Mouse (Mus musculus) limb, embryonic 11.5 days (tissue): ENCODE results near the gene Bglap2. TPM values are rescaled to one million over a fixed set of nuclear protein-coding genes. Genes with fewer than 3 reads are reported as not detected.
A peak's percentile ranks its signal among the peaks of the same experiment; 100 is the strongest.
"Not testable (repeated sequence)": the region's sequence is repeated elsewhere in the genome, so short reads cannot be mapped to it uniquely, and the experiment has no call there.

Experiments used
- ATAC-seq: fragments of 200-750 bp; cut with Nextera tagmentation; 2 replicates; pipeline ENCODE4 v1.8.0; 2017; ENCODE audit warnings: low read depth; ENCODE audit not compliant: insufficient number of reproducible peaks, low FRiP score, low TSS enrichment
- DNase-seq: peaks from one replicate; pipeline ENCODE4 v3.0.0-alpha.2; 2015; ENCODE audit warnings: low spot score
- H3K27ac ChIP-seq: fragments of 300-500 bp; sonication (generic); replicated peaks from 2 replicates; pipeline ENCODE4 v1.5.1; 2014; ENCODE audit warnings: low read depth, mild to moderate bottlenecking, low read length
- H3K27me3 ChIP-seq: fragments of 300-500 bp; sonication (generic); 2 replicates; pipeline ENCODE4 v1.6.1; 2014; ENCODE audit warnings: mild to moderate bottlenecking, low read length, mixed read lengths; ENCODE audit not compliant: control insufficient read depth, insufficient read depth
- H3K36me3 ChIP-seq: fragments of 300-500 bp; sonication (generic); 2 replicates; pipeline ENCODE4 v1.6.1; 2014; ENCODE audit warnings: mild to moderate bottlenecking, low read length, moderate library complexity, mixed read lengths; ENCODE audit not compliant: control insufficient read depth, insufficient read depth
- H3K4me1 ChIP-seq: fragments of 300-500 bp; sonication (generic); 2 replicates; pipeline ENCODE4 v1.6.1; 2014; ENCODE audit warnings: low read length, mixed read lengths; ENCODE audit not compliant: control insufficient read depth, insufficient read depth
- H3K4me2 ChIP-seq: fragments of 300-500 bp; sonication (generic); 2 replicates; pipeline ENCODE4 v1.6.1; 2014; ENCODE audit warnings: low read depth, mild to moderate bottlenecking, moderate library complexity; ENCODE audit not compliant: severe bottlenecking
- H3K4me3 ChIP-seq: fragments of 300-500 bp; sonication (generic); 2 replicates; pipeline ENCODE4 v1.5.1; 2014; ENCODE audit warnings: low read depth, low read length
- H3K9ac ChIP-seq: fragments of 300-500 bp; sonication (generic); 2 replicates; pipeline ENCODE4 v1.6.1; 2014; ENCODE audit warnings: mild to moderate bottlenecking, low read length
- H3K9me3 ChIP-seq: fragments of 300-500 bp; sonication (generic); 2 replicates; pipeline ENCODE4 v1.6.1; 2016; ENCODE audit warnings: low read length; ENCODE audit not compliant: control insufficient read depth
- WGBS: fragments of 180-500 bp; shearing (Covaris S2); extraction: QIAGEN DNeasy Blood & Tissue Kit; methylation state at CpG from one replicate; pipeline ENCODE4 v1.1.7; 2014; 5-methylcytosine and 5-hydroxymethylcytosine counted together
- polyA plus RNA-seq: library from polyadenylated mRNA; unstranded; fragments of >200 nt; fragmentation: Nextera tagmentation; extraction: Ambion mirVana; gene quantifications from 2 replicates; pipeline ENCODE4 v1.2.1, GENCODE M21; 2014

Bglap2 gene
- polyA plus RNA-seq, 1 experiment from 2014 or later, result not detected

DNA sequence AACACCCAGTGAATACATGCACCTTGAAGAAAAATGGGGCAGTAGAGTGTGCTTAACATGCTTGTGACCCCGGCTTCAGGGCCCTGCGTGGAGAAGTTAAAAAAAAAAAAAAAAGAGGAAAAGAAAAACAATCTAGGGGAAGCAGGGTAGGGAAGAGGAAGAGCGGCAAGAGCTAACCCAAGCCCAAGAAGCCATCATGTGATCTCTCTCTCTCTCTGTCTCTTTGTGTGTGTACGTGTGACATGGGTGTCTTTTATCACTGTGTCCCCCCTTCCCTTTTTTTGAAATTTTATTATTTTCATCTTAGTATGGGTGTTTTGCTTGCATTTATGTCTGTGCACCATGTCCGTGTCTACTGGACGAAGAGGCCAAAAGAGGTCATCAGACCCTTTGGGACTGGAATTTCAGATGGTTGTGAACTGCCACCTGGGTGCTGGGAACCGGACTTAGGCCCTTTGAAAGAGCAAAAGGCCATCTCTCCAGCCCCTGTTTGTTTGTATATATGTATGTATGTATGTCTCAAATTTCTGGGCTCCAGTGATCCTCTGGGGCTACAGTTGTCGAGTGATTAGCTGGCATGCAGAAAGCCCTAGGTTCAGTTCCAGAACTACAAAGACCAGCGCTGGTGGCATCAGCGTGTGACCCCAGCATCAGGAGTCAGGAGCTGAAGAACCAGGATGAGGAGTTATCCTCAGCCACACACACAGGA, 25.2 kb upstream of the Bglap2 start:
- Histone ChIP-seq H3K4me1 (peaks cover 5% of the 10 kb centered on the region), H3K27me3 (no peaks in the 10 kb centered on the region), H3K4me3 (no peak overlapping the region), H3K4me2 (no peak overlapping the region), H3K9me3 (no peaks in the 10 kb centered on the region), H3K9ac (no peak overlapping the region), H3K36me3 (peaks cover 3% of the 10 kb centered on the region), H3K27ac (no peak overlapping the region)
- 94% methylated on average over 10 of the region's 10 CpGs for WGBS
- no peak for ATAC-seq
- no peak for DNase-seq

DNA sequence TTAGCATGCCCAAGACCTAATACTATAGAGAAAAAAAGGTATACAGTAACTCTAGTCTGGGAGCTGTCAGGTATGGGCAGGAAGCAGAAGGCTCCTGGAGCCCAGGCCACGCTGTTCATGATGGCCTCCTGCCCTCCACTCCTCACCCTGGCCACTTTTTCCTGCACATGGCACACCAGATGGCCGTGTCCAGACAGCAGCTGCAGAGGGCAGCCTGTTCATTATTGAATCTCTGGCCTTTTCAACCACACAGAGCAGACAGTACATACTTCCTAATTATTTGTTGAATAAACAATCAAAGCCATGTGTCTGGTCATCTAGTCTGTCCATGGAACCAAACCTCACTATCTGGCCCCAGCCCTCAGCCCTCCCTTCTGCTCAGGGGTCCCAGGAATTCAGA, 20.2 kb upstream of the Bglap2 start:
- H3K9ac ChIP-seq, result no peak overlapping the region
- H3K4me1 ChIP-seq, result no peaks in the 10 kb centered on the region
- H3K4me3 ChIP-seq, result no peak overlapping the region
- DNase-seq (no peak), ATAC-seq (no peak)
- H3K4me2 ChIP-seq, result no peak overlapping the region
- peaks cover 4% of the 10 kb centered on the region for H3K36me3 ChIP-seq
- H3K27me3 ChIP-seq, result no peaks in the 10 kb centered on the region
- 80% methylated on average over 2 of the region's 2 CpGs for WGBS
- no peak overlapping the region for H3K27ac ChIP-seq
- H3K9me3 ChIP-seq, result no peaks in the 10 kb centered on the region

DNA sequence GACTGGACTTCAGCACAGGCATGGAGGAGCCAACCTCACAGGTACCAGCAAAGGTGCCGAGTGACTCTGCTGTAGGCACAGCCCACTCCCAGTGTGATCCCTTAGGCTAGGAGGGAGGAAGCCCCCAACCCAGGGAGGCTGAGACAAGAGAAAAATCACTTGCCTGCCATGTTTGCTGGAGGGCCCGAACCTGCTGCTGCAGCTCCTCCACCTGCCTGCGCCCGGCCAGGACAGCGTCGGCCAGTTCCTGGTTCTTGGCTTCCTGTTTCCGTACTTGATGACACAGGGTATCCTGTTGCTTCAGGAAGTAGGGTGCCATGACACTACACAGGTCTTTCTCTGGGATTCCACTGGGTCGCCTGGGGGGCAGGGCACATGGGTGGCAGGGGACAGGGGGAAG, 17.2 kb upstream of the Bglap2 start:
- Histone ChIP-seq H3K9me3 (no peaks in the 10 kb centered on the region), H3K27me3 (no peaks in the 10 kb centered on the region), H3K36me3 (peaks cover 4% of the 10 kb centered on the region), H3K27ac (no peak overlapping the region), H3K4me3 (no peak overlapping the region), H3K9ac (no peak overlapping the region), H3K4me1 (no peaks in the 10 kb centered on the region), H3K4me2 (no peak overlapping the region)
- ATAC-seq (no peak), DNase-seq (no peak)
- 87% methylated on average over 8 of the region's 8 CpGs for WGBS

DNA sequence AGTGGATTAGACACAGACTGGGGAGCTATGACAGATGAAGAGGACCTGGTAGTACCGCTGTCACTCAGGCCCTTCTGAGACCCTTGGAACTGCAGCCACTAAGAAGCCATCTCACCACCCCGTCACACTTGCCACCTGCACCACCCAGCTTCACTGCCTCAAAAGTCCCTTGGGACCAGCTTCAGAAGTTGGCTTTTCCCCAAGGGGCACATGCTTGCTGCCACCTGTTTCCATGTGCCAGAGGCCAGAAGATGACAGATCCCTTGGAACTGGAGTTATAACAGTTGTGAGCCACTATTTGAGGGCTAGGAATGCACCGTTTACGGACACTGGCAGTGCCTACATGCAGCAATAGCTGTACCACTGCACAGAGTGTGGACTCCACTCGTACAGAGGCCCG, 16.8 kb upstream of the Bglap2 start:
- WGBS, result 94% methylated on average over 6 of the region's 6 CpGs
- Histone ChIP-seq H3K9me3 (no peaks in the 10 kb centered on the region), H3K4me1 (no peaks in the 10 kb centered on the region), H3K4me3 (no peak overlapping the region), H3K27me3 (no peaks in the 10 kb centered on the region), H3K36me3 (peaks cover 4% of the 10 kb centered on the region), H3K9ac (no peak overlapping the region), H3K4me2 (no peak overlapping the region), H3K27ac (no peak overlapping the region)
- DNase-seq, result no peak
- no peak for ATAC-seq

DNA sequence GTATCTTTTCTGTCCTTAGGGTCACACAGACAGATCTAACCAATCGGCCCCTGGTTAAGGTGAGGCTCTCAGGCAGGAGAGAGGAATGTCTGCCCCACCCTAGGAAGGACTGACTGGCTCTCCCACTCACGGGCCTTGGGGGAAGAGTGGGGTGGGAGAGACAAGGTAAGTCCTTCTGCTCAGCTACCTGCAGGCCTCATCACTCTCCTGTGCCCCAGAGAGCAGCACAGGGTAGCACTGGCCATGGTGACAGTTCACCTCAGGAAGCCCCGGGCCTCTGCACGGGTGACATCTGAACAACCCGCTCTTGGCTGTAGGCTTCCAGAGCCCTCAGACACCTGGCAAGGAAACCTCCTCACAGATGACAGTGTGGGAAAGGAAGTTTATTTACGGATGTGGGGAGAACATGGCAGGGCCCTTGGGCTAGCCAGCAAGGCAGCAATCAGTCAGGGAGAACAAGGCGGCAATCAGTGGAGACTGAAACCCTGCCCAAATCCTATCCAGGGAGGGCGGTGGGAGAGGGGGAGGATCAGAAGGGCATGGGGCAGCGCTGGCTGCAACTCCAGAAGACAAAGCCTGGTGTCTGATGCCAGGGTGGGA, 15.4 kb upstream of the Bglap2 start:
- WGBS, result 88% methylated on average over 9 of the region's 9 CpGs
- ATAC-seq, result no peak
- Histone ChIP-seq H3K36me3 (peaks cover 6% of the 10 kb centered on the region), H3K27me3 (no peaks in the 10 kb centered on the region), H3K27ac (no peak overlapping the region), H3K9ac (no peak overlapping the region), H3K4me2 (no peak overlapping the region), H3K4me1 (no peaks in the 10 kb centered on the region), H3K9me3 (no peaks in the 10 kb centered on the region), H3K4me3 (no peak overlapping the region)
- no peak for DNase-seq

DNA sequence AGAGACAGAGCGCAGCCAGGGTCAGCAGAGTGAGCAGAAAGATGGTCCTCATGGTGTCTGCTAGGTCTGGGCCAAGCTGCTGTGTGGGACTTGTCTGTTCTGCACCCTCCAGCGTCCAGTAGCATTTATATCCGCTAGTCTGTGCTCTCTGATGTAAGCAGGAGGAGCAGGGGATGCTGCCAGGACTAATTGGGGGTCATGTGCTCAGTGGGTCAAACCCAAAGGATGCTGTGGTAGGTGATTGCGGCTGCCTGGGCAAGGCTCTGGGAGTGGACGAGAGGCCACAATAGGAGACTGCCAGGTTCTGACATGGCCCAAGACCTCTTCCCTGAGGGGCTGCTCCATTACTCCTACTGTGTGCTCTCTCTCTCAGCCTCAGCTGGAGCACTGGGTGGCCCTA, 5.9 kb upstream of the Bglap2 start, which contains the start of gene Bglap:
Bglap (minus strand) TSS at position 101 of the 400 bp plus-strand sequence.
- Histone ChIP-seq H3K9ac (no peak within 1 kb of the TSS), H3K4me2 (no peak within 1 kb of the TSS), H3K27me3 (no peaks in the 10 kb centered on the region), H3K4me1 (no peaks in the 10 kb centered on the region), H3K36me3 (no peaks in the 10 kb centered on the region), H3K9me3 (no peaks in the 10 kb centered on the region), H3K27ac (no peak within 1 kb of the TSS), H3K4me3 (no peak within 1 kb of the TSS)
- ATAC-seq (no peak), DNase-seq (no peak)
- WGBS, result 64% methylated on average over 5 of the region's 5 CpGs

DNA sequence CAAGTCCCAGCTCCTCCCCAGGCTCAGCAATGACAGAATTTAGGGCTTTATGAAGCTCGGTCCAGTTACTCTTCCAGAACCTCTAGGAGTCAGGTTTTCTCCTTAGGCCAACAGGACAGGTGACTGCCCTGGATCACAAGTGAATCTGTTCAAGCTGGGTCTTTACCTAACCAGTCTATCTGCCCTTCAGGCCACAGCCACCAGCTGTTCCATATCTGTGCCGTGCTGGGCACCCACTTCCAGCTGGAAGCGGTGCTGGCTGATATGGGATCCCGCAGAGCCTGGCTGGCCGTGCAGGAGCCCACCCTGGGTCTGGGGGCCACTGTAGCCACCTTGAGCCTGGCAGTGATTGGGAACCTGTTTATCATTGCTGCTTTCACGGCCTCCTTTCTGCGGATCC, 3.9 kb upstream of the Bglap2 start:
- WGBS, result 7% methylated on average over 1 of the region's 7 CpGs

DNA sequence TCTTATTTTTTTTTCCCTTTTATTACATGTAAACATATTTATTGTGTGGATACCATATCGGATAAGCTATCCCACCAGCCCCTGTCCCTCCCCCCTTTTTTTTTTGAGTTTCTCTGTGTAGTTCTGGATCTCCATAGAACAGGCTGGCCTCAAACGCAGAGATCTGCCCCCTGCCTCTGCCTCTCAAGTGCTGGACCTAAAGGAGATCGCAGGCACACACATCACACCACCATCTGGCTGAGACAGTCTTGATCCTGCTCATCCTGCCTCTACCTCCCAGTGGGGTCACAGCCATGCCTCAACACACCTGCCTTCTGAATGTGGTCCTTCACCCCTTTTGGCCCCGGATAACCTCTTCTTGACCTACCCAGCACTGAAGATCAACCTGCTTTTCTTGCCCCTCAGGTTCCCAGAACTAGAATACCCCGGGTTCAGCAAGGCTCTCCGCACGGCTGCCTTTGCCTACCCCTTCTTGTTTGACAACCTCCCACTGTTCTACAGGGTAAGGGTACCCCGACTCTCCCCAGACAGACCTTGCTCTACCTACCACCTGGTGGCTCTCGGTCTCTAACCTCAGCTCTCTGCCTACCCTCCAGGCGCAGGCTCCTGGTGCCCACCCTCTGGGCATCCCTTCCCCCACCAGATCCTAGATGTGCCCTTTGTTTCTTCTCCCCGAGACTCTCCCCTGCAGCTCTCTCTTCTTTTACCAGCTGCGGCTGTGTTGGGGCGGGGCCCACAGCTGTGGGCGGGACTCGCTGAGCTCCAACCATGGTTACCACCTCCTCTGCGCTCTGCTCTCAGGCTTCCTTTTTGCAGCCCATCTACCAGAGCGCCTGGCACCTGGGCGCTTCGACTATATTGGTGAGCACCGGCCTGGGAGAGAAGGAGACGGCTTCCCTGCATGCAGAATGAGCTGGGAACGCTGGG, 3.2 kb upstream of the Bglap2 start:
- not testable (repeated sequence) for H3K9me3 ChIP-seq, H3K4me3 ChIP-seq, H3K27ac ChIP-seq, H3K36me3 ChIP-seq, H3K4me1 ChIP-seq, H3K27me3 ChIP-seq
- peak overlapping the region; percentile 12; the same call in 1 of the 2 replicates for H3K9ac ChIP-seq
- peak; percentile 66 for DNase-seq
- H3K4me2 ChIP-seq, result peak overlapping the region; percentile 41
- WGBS, result 8% methylated on average over 20 of the region's 22 CpGs
- ATAC-seq, result peak; percentile 71

More for the DNA sequence above, 3.9 kb upstream of the Bglap2 start:
- H3K4me1 ChIP-seq, H3K27me3 ChIP-seq, H3K27ac ChIP-seq, ATAC-seq, H3K9me3 ChIP-seq, H3K4me3 ChIP-seq, DNase-seq, H3K36me3 ChIP-seq, H3K9ac ChIP-seq: not testable (repeated sequence)
- peak overlapping the region; percentile 41; the same call in 1 of the 2 replicates for H3K4me2 ChIP-seq
